Mouse (Mus musculus) ES-Bruce4 (cell line): ENCODE measurements around the gene Ptpn13.

Experiments
- CTCF ChIP-seq: IDR thresholded peaks from one replicate; pipeline ENCODE4 v1.8.1; 2011; ENCODE audit warnings: low read depth, low read length
- POLR2A ChIP-seq: IDR thresholded peaks from one replicate; pipeline ENCODE4 v1.8.1; 2011; ENCODE audit warnings: low read length; ENCODE audit not compliant: insufficient read depth

- TF ChIP-seq CTCF (no peak), POLR2A (no peak)
Observed at GRCm38 (mm10) chr5:103592706-103593105, 167.7 kb downstream of the Ptpn13 start.
